Mouse (Mus musculus) heart, postnatal 0 days (tissue): Measurements from ENCODE around the gene Cxcl12.

Experiments
- CTCF ChIP-seq: IDR thresholded peaks from 2 replicates; pipeline ENCODE4 v1.5.1; 2016; ENCODE audit warnings: antibody characterized with exemption, control low read depth, low read depth
- EP300 ChIP-seq: IDR thresholded peaks from 2 replicates; pipeline ENCODE4 v1.6.1; 2016; ENCODE audit warnings: antibody characterized with exemption, low read depth

GRCm38 (mm10) chr6:117134526-117134925, 33.8 kb upstream of the Cxcl12 start:
- TF ChIP-seq CTCF (no peak), EP300 (no peak)
